Comparison of ENCODE assay signal across 8 mouse cellular contexts in genomic region chr6:145768671-145769292, GRCm38 (mm10). TPM values are rescaled to one million over a fixed set of nuclear protein-coding genes. Genes with fewer than 3 reads are reported as not detected.
A peak's percentile ranks its signal among the peaks of the same experiment; 100 is the strongest.
DNase-seq lines count a peak whose midpoint lies in the region; ATAC-seq lines count a peak whose summit lies in the region.
"Had no signal": no experiment of that assay in that cellular context is flagged by ENCODE, and none has a peak within 500 bp of the region (broad histone marks: within the 10 kb centered on the region; RNA-seq: fewer than 3 reads in every experiment).

No protein-coding gene starts in this region.

- 0 out of 2 replicates have a peak, but pooled peaks have one; percentile 72 for ATAC-seq in embryonic facial prominence, embryonic 15.5 days (ENCODE audit: insufficient number of reproducible peaks, low FRiP score, low TSS enrichment, low read depth)

- peaks cover 24% of the 10 kb centered on the region for H3K4me1 ChIP-seq in embryonic facial prominence, embryonic 15.5 days

- H3K27me3 ChIP-seq in embryonic facial prominence, embryonic 15.5 days = no peaks in the 10 kb centered on the region
- H3K27me3 ChIP-seq: liver, embryonic 15.5 days had no signal

- H3K27ac ChIP-seq in embryonic facial prominence, embryonic 15.5 days (replicated peaks) = no peak overlapping the region; the same call in 1 of the 2 replicates
- H3K27ac ChIP-seq: liver, embryonic 15.5 days had no signal

- H3K4me3 ChIP-seq in embryonic facial prominence, embryonic 15.5 days (replicated peaks) = no peak overlapping the region
- H3K4me3 ChIP-seq: liver, embryonic 15.5 days had no signal

- no peak overlapping the region for H3K9ac ChIP-seq in embryonic facial prominence, embryonic 15.5 days
- H3K9ac ChIP-seq: liver, embryonic 15.5 days had no signal

- H3K4me2 ChIP-seq in embryonic facial prominence, embryonic 15.5 days (replicated peaks) = no peak overlapping the region
- H3K4me2 ChIP-seq: liver, embryonic 15.5 days had no signal

- peak; percentile 53 for DNase-seq in ovary, adult 18-20 months (ENCODE audit: low spot score)
- DNase-seq in ovary, postnatal 10 days (ENCODE audit: low spot score) = no peak
- DNase-seq in heart, postnatal 10 days = peak; percentile 88 to 90
- DNase-seq in lung, postnatal 14 days = peak; percentile 81
- no peak for DNase-seq in T-cell, adult 2 months (ENCODE audit: low spot score)
- DNase-seq in spleen, postnatal 4 days (ENCODE audit: low spot score in 2 of 2) = no peak

- 50% methylated on average over 10 of the region's 10 CpGs for WGBS in embryonic facial prominence, embryonic 15.5 days

- H3K9me3 ChIP-seq in embryonic facial prominence, embryonic 15.5 days (replicated peaks) = no peaks in the 10 kb centered on the region
- H3K9me3 ChIP-seq: liver, embryonic 15.5 days had no signal

- intact Hi-C loops in heart, postnatal 10 days (cut with DNase I) = no loop called here

- no peaks in the 10 kb centered on the region for H3K36me3 ChIP-seq in embryonic facial prominence, embryonic 15.5 days
- H3K36me3 ChIP-seq: liver, embryonic 15.5 days had no signal

RNA-seq across cellular contexts. Expression of gene Rassf8, which starts 22.2 kb away (rescaled TPM):
- polyA plus RNA-seq in embryonic facial prominence, embryonic 15.5 days (2015; fragmentation: Nextera tagmentation; extraction: Ambion mirVana) = 8.7 and 9.5 TPM in 2 replicates
- total RNA-seq in heart, postnatal 10 days (2021) = 10 to 100 TPM; 75.4 to 82.3 TPM

Comparison
In these comparisons a context has a peak if more than half of its experiments do, and no peak if none do; other contexts are left out.
1. DNase-seq: peak in ovary, adult 18-20 months (single experiment), heart, postnatal 10 days (2 of 2) and lung, postnatal 14 days (single experiment); none in ovary, postnatal 10 days (single experiment), T-cell, adult 2 months (single experiment) and spleen, postnatal 4 days (0 of 2).